Mouse (Mus musculus): Measurements from ENCODE around the gene Ctns. TPM values are rescaled to one million over a fixed set of nuclear protein-coding genes. Genes with fewer than 3 reads are reported as not detected.

Ctns gene
- polyA plus RNA-seq, 1 experiment, result 15.4 TPM

DNA sequence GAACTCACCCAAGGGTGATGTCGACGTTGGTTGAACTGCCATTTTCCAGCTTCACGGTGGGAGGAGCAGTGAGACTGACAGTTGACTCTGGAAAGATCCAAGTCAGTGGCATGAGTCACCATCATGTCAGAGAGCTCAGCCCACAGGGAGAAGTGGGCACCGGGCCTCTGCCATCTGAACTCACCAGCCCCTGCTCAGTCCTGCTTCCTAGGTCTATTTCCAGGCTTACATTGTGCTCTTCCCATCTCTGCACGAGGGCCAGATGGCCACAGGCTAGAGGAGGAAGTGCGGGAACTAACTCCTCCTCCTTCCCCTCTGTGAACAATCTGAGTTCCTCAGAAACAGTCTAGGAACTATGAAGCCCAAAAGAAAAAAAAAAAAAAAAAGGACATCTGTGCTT is 5.8 kb downstream of the Ctns start:
- H3K9ac ChIP-seq (ENCODE audit: low read depth, poor library complexity, severe bottlenecking), result no peak overlapping the region
- H3K27ac ChIP-seq (ENCODE audit: insufficient read depth, low read length), result no peak overlapping the region
- H3K4me1 ChIP-seq (ENCODE audit: control insufficient read depth, insufficient read depth, low read length), result no peaks in the 10 kb centered on the region
- H3K4me3 ChIP-seq (ENCODE audit: low read depth, low read length), result no peak overlapping the region
- no peaks in the 10 kb centered on the region for H3K27me3 ChIP-seq (ENCODE audit: control insufficient read depth, insufficient read depth, low read length, poor library complexity, severe bottlenecking)
- no peaks in the 10 kb centered on the region for H3K9me3 ChIP-seq (replicated peaks; ENCODE audit: control insufficient read depth, insufficient read depth, low read length, poor library complexity, severe bottlenecking)
- TF ChIP-seq EP300 (IDR thresholded peaks at IDR 0.05; ENCODE audit: insufficient read depth, low read depth, low read length) (no peak), CTCF (IDR thresholded peaks at IDR 0.05; ENCODE audit: low read depth, low read length) (no peak), POLR2A (IDR thresholded peaks at IDR 0.05; ENCODE audit: insufficient read depth, low read length) (no peak)
- no peaks in the 10 kb centered on the region; the same call in 1 of the 2 replicates for H3K36me3 ChIP-seq (ENCODE audit: control insufficient read depth, insufficient read depth, low read length, poor library complexity, severe bottlenecking)

- H3K9me3 ChIP-seq (replicated peaks; ENCODE audit: control insufficient read depth, insufficient read depth, low read length, poor library complexity, severe bottlenecking), result no peaks in the 10 kb centered on the region
- H3K27me3 ChIP-seq (ENCODE audit: control insufficient read depth, insufficient read depth, low read length, poor library complexity, severe bottlenecking), result no peaks in the 10 kb centered on the region
- H3K4me1 ChIP-seq (ENCODE audit: control insufficient read depth, insufficient read depth, low read length), result no peaks in the 10 kb centered on the region
- no peaks in the 10 kb centered on the region; the same call in 1 of the 2 replicates for H3K36me3 ChIP-seq (ENCODE audit: control insufficient read depth, insufficient read depth, low read length, poor library complexity, severe bottlenecking)
- TF ChIP-seq POLR2A (IDR thresholded peaks at IDR 0.05; ENCODE audit: insufficient read depth, low read length) (no peak), CTCF (IDR thresholded peaks at IDR 0.05; ENCODE audit: low read depth, low read length) (no peak), EP300 (IDR thresholded peaks at IDR 0.05; ENCODE audit: insufficient read depth, low read depth, low read length) (no peak)
- H3K4me3 ChIP-seq (ENCODE audit: low read depth, low read length), result no peak overlapping the region
- no peak overlapping the region for H3K9ac ChIP-seq (ENCODE audit: low read depth, poor library complexity, severe bottlenecking)
- H3K27ac ChIP-seq (ENCODE audit: insufficient read depth, low read length), result no peak overlapping the region
These were observed 11.6 kb downstream of the Ctns start for GRCm38 (mm10) chr11:73187231-73187630.

DNA sequence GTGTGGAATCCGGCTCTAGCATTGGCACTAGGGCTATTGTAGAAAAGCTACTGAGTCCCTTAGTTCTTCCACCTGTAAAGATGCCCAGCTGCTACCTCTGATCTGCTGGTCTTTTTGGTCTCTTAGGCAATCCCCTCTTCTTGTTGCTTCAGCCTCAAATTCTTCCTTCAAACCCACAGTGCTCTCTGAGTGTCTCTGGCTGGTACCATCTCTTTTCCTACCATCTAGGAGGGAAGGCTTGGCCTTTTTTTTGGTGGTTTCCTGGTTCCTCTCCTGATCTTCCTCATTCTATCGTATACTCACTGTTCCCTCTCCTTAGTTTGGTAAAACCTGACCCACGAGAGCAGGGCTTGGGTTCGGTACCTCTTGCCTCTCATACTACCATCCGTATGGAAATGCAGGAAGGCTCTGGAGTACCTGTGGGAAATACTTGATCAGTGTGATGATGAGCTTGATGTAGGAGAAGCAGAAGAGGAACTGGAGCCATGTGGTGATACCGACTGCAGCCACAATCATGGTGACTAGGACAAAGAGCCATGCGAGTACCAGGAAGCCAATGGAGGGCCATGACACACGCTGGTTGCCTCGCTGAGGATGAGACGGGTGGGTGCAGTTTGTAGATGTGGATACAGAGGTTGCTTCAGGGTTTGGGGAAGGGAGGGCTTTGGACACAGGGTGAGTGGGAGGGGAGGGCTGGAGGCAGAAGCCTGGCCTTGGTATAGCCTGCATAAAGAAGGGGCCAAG is 12.8 kb downstream of the Ctns start:
- Histone ChIP-seq H3K36me3 (ENCODE audit: control insufficient read depth, insufficient read depth, low read length, poor library complexity, severe bottlenecking) (no peaks in the 10 kb centered on the region), H3K9ac (ENCODE audit: low read depth, poor library complexity, severe bottlenecking) (no peak overlapping the region)

GRCm38 (mm10) chr11:73177895-73178294 is 20.9 kb downstream of the Ctns start:
- TF ChIP-seq EP300 (IDR thresholded peaks at IDR 0.05; ENCODE audit: insufficient read depth, low read depth, low read length) (no peak), CTCF (IDR thresholded peaks at IDR 0.05; ENCODE audit: low read depth, low read length) (no peak)
- Histone ChIP-seq H3K27ac (ENCODE audit: insufficient read depth, low read length) (no peak overlapping the region), H3K36me3 (ENCODE audit: control insufficient read depth, insufficient read depth, low read length, poor library complexity, severe bottlenecking) (peaks cover 6% of the 10 kb centered on the region; the same call in 1 of the 2 replicates), H3K9me3 (replicated peaks; ENCODE audit: control insufficient read depth, insufficient read depth, low read length, poor library complexity, severe bottlenecking) (no peaks in the 10 kb centered on the region), H3K4me1 (ENCODE audit: control insufficient read depth, insufficient read depth, low read length) (peaks cover 3% of the 10 kb centered on the region), H3K4me3 (ENCODE audit: low read depth, low read length) (peak overlapping the region; percentile 77), H3K27me3 (ENCODE audit: control insufficient read depth, insufficient read depth, low read length, poor library complexity, severe bottlenecking) (no peaks in the 10 kb centered on the region), H3K9ac (ENCODE audit: low read depth, poor library complexity, severe bottlenecking) (peak overlapping the region; percentile 43)

More for the DNA sequence above, 12.8 kb downstream of the Ctns start:
- TF ChIP-seq POLR2A (IDR thresholded peaks at IDR 0.05; ENCODE audit: insufficient read depth, low read length) (no peak), CTCF (IDR thresholded peaks at IDR 0.05; ENCODE audit: low read depth, low read length) (no peak), EP300 (IDR thresholded peaks at IDR 0.05; ENCODE audit: insufficient read depth, low read depth, low read length) (no peak)
- Histone ChIP-seq H3K4me3 (ENCODE audit: low read depth, low read length) (no peak overlapping the region), H3K27ac (ENCODE audit: insufficient read depth, low read length) (no peak overlapping the region), H3K27me3 (ENCODE audit: control insufficient read depth, insufficient read depth, low read length, poor library complexity, severe bottlenecking) (no peaks in the 10 kb centered on the region), H3K9me3 (replicated peaks; ENCODE audit: control insufficient read depth, insufficient read depth, low read length, poor library complexity, severe bottlenecking) (no peaks in the 10 kb centered on the region), H3K4me1 (ENCODE audit: control insufficient read depth, insufficient read depth, low read length) (no peaks in the 10 kb centered on the region)

- peak overlapping the region; percentile 77 for H3K4me3 ChIP-seq (ENCODE audit: low read depth, low read length)
- H3K36me3 ChIP-seq (ENCODE audit: control insufficient read depth, insufficient read depth, low read length, poor library complexity, severe bottlenecking), result peaks cover 6% of the 10 kb centered on the region; the same call in 1 of the 2 replicates
- H3K9ac ChIP-seq (ENCODE audit: low read depth, poor library complexity, severe bottlenecking), result peak overlapping the region; percentile 43
- H3K27ac ChIP-seq (ENCODE audit: insufficient read depth, low read length), result peak overlapping the region; percentile 23; the same call in 1 of the 2 replicates
- no peaks in the 10 kb centered on the region for H3K27me3 ChIP-seq (ENCODE audit: control insufficient read depth, insufficient read depth, low read length, poor library complexity, severe bottlenecking)
- peaks cover 3% of the 10 kb centered on the region for H3K4me1 ChIP-seq (ENCODE audit: control insufficient read depth, insufficient read depth, low read length)
- H3K9me3 ChIP-seq (replicated peaks; ENCODE audit: control insufficient read depth, insufficient read depth, low read length, poor library complexity, severe bottlenecking), result no peaks in the 10 kb centered on the region
- no peak for TF ChIP-seq EP300 (IDR thresholded peaks at IDR 0.05; ENCODE audit: insufficient read depth, low read depth, low read length)
- no peak for TF ChIP-seq POLR2A (IDR thresholded peaks at IDR 0.05; ENCODE audit: insufficient read depth, low read length)
- TF ChIP-seq CTCF (IDR thresholded peaks at IDR 0.05; ENCODE audit: low read depth, low read length), result no peak
These were observed 21.4 kb downstream of the Ctns start for GRCm38 (mm10) chr11:73177509-73177875.
